Mouse (Mus musculus): Measurements from ENCODE around the gene Cpsf2.

GRCm38 (mm10) chr12:101976651-101977403 is 1.0 kb downstream of the Cpsf2 start:
- TF ChIP-seq CTCF (IDR thresholded peaks at IDR 0.05; ENCODE audit: control insufficient read depth, insufficient read depth, low read length) (no peak), POLR2A (IDR thresholded peaks at IDR 0.05; ENCODE audit: borderline replicate concordance, control insufficient read depth, low read depth, low read length) (no peak)

Measured in bone marrow, adult 2 months (tissue).